10 mouse cellular contexts compared by ENCODE assay signal in the genomic region with DNA sequence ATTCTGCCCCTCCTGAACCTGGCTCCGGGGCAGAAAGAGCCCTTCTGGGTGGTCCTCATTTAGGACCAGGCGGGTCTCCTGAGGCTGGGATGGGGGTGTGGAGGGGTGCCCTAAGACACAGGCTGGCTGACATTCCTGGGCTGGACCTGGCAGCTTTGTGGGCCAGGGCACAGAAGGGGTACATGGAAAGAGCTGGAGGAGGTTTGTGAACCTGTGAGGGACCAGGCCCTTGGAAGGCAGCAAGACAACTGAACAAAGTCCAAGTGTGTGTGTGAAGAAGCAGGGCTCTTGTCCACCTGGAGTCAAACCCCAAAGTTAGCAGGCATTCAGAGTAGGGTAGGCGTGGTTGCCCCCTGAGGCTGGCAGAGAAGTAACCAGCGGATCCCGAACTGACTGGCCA. TPM values are rescaled to one million over a fixed set of nuclear protein-coding genes. Genes with fewer than 3 reads are reported as not detected.
DNase-seq lines count a peak whose midpoint lies in the region; ATAC-seq lines count a peak whose summit lies in the region.
"Had no signal": no experiment of that assay in that cellular context is flagged by ENCODE, and none has a peak within 500 bp of the region (broad histone marks: within the 10 kb centered on the region; RNA-seq: fewer than 3 reads in every experiment).

No protein-coding gene starts in this region.

- ATAC-seq in heart, embryonic 15.5 days (replicated peaks; ENCODE audit: insufficient number of reproducible peaks, insufficient read depth, low FRiP score, low read depth): no peak
- peak; percentile 24; the same call in 1 of the 2 replicates for ATAC-seq in embryonic facial prominence, embryonic 11.5 days (replicated peaks; ENCODE audit: insufficient number of reproducible peaks, low FRiP score, low TSS enrichment, low read depth)
- no peak for ATAC-seq in hindbrain, embryonic 13.5 days (ENCODE audit: low FRiP score)
- 0 out of 2 replicates have a peak, but pooled peaks have one; percentile 9 for ATAC-seq in midbrain, embryonic 15.5 days (replicated peaks)
- ATAC-seq in activated CD4-positive, CD25-positive, alpha-beta regulatory T cell, adult 4 months: no peak

- H3K27me3 ChIP-seq in heart, embryonic 15.5 days: peaks cover 41% of the 10 kb centered on the region
- H3K27me3 ChIP-seq in embryonic facial prominence, embryonic 11.5 days (ENCODE audit: control insufficient read depth, insufficient read depth, low read length): no peaks in the 10 kb centered on the region
- H3K27me3 ChIP-seq in hindbrain, embryonic 13.5 days: no peaks in the 10 kb centered on the region; the same call in 1 of the 2 replicates
- no peaks in the 10 kb centered on the region; the same call in 1 of the 2 replicates for H3K27me3 ChIP-seq in midbrain, embryonic 15.5 days (replicated peaks)

- peaks cover 10% of the 10 kb centered on the region for H3K4me1 ChIP-seq in heart, embryonic 15.5 days (replicated peaks)
- H3K4me1 ChIP-seq in embryonic facial prominence, embryonic 11.5 days (ENCODE audit: control insufficient read depth, insufficient read depth, low read length): no peaks in the 10 kb centered on the region; the same call in 1 of the 2 replicates
- peaks cover 44% of the 10 kb centered on the region for H3K4me1 ChIP-seq in hindbrain, embryonic 13.5 days (replicated peaks)
- peaks cover 27% of the 10 kb centered on the region for H3K4me1 ChIP-seq in midbrain, embryonic 15.5 days

- no peaks in the 10 kb centered on the region for H3K9me3 ChIP-seq in heart, embryonic 15.5 days (replicated peaks)
- H3K9me3 ChIP-seq in embryonic facial prominence, embryonic 11.5 days (replicated peaks; ENCODE audit: control insufficient read depth, low read length): no peaks in the 10 kb centered on the region
- H3K9me3 ChIP-seq in hindbrain, embryonic 13.5 days: no peaks in the 10 kb centered on the region
- H3K9me3 ChIP-seq in midbrain, embryonic 15.5 days: no peaks in the 10 kb centered on the region

- H3K36me3 ChIP-seq in heart, embryonic 15.5 days: no peaks in the 10 kb centered on the region
- H3K36me3 ChIP-seq in embryonic facial prominence, embryonic 11.5 days (replicated peaks; ENCODE audit: control insufficient read depth, insufficient read depth, low read depth, low read length): no peaks in the 10 kb centered on the region
- no peaks in the 10 kb centered on the region for H3K36me3 ChIP-seq in hindbrain, embryonic 13.5 days
- no peaks in the 10 kb centered on the region for H3K36me3 ChIP-seq in midbrain, embryonic 15.5 days (replicated peaks)

- H3K4me2 ChIP-seq in heart, embryonic 15.5 days: peak overlapping the region; percentile 96
- peak overlapping the region; percentile 81 for H3K4me2 ChIP-seq in embryonic facial prominence, embryonic 11.5 days (ENCODE audit: low read depth, low read length)
- peak overlapping the region; percentile 76 for H3K4me2 ChIP-seq in hindbrain, embryonic 13.5 days
- peak overlapping the region; percentile 64 for H3K4me2 ChIP-seq in midbrain, embryonic 15.5 days

- no peak for DNase-seq in heart, adult 18-20 months
- no peak for DNase-seq in embryonic facial prominence, embryonic 11.5 days (ENCODE audit: low spot score)
- no peak for DNase-seq in T-cell, adult 2 months (ENCODE audit: low spot score)
- no peak for DNase-seq in c-Kit-positive CD71-positive TER-119-positive erythroid progenitor cells, embryonic 14.5 days (ENCODE audit: low spot score)

- WGBS in heart, embryonic 15.5 days: 63% methylated on average over 5 of the region's 5 CpGs
- 17% methylated on average over 5 of the region's 5 CpGs for WGBS in embryonic facial prominence, embryonic 11.5 days
- WGBS in hindbrain, embryonic 13.5 days: 42% methylated on average over 5 of the region's 5 CpGs
- WGBS in midbrain, embryonic 15.5 days: 42% methylated on average over 5 of the region's 5 CpGs

- H3K27ac ChIP-seq in heart, embryonic 15.5 days: peak overlapping the region; percentile 67
- peak overlapping the region; percentile 99 for H3K27ac ChIP-seq in embryonic facial prominence, embryonic 11.5 days (replicated peaks; ENCODE audit: low read depth, low read length)
- peak overlapping the region; percentile 98 for H3K27ac ChIP-seq in hindbrain, embryonic 13.5 days
- peak overlapping the region; percentile 91 for H3K27ac ChIP-seq in midbrain, embryonic 15.5 days

- H3K9ac ChIP-seq in heart, embryonic 15.5 days: peak overlapping the region; percentile 61; the same call in 1 of the 2 replicates
- H3K9ac ChIP-seq in embryonic facial prominence, embryonic 11.5 days (replicated peaks; ENCODE audit: low read length): peak overlapping the region; percentile 97
- peak overlapping the region; percentile 94 for H3K9ac ChIP-seq in hindbrain, embryonic 13.5 days
- H3K9ac ChIP-seq in midbrain, embryonic 15.5 days: peak overlapping the region; percentile 82

- H3K4me3 ChIP-seq in heart, embryonic 15.5 days: peak overlapping the region; percentile 63
- peak overlapping the region; percentile 84 for H3K4me3 ChIP-seq in embryonic facial prominence, embryonic 11.5 days (ENCODE audit: low read depth, low read length)
- H3K4me3 ChIP-seq in hindbrain, embryonic 13.5 days: peak overlapping the region; percentile 82
- H3K4me3 ChIP-seq in midbrain, embryonic 15.5 days: peak overlapping the region; percentile 68

RNA-seq across cellular contexts. Expression of gene Clmp, which starts 1.3 kb away (rescaled TPM):
- polyA plus RNA-seq in heart, embryonic 15.5 days (2015; fragmentation: Nextera tagmentation; extraction: Ambion mirVana): 7.9 and 9.8 TPM in 2 replicates
- total RNA-seq in heart, adult 18-20 months (2021): 1 to 10 TPM; 4.8 to 5.3 TPM
- 59.8 and 72.3 TPM in 2 replicates for polyA plus RNA-seq in embryonic facial prominence, embryonic 11.5 days (2014; fragmentation: Nextera tagmentation; extraction: Ambion mirVana)
- 46.6 and 47.1 TPM in 2 replicates for polyA plus RNA-seq in hindbrain, embryonic 13.5 days (2015; fragmentation: Nextera tagmentation; extraction: Ambion mirVana)
- polyA plus RNA-seq in midbrain, embryonic 15.5 days (2015; fragmentation: Nextera tagmentation; extraction: Ambion mirVana): 49.0 and 57.0 TPM in 2 replicates
- polyA plus RNA-seq in activated CD4-positive, CD25-positive, alpha-beta regulatory T cell, adult 4 months (2017; shearing (Covaris generic)): under 1 TPM in 1 of 2 experiments, not detected in 1; 0.19 TPM

RNA-seq across cellular contexts. Expression of gene Gm21915, which starts 16.6 kb away (rescaled TPM):
- polyA plus RNA-seq in heart, embryonic 15.5 days (2015; fragmentation: Nextera tagmentation; extraction: Ambion mirVana): not detected in 2 replicates
- total RNA-seq in heart, adult 18-20 months (2021): not detected
- polyA plus RNA-seq in embryonic facial prominence, embryonic 11.5 days (2014; fragmentation: Nextera tagmentation; extraction: Ambion mirVana): not detected in 2 replicates
- not detected in 2 replicates for polyA plus RNA-seq in hindbrain, embryonic 13.5 days (2015; fragmentation: Nextera tagmentation; extraction: Ambion mirVana)
- polyA plus RNA-seq in midbrain, embryonic 15.5 days (2015; fragmentation: Nextera tagmentation; extraction: Ambion mirVana): not detected in 2 replicates
- not detected for polyA plus RNA-seq in activated CD4-positive, CD25-positive, alpha-beta regulatory T cell, adult 4 months (2017; shearing (Covaris generic))
- total RNA-seq: gastrocnemius, postnatal 10 days; liver, adult 2 months had no signal
- polyA plus RNA-seq: liver, adult 2 months had no signal

Comparison
In these comparisons a context has a peak if more than half of its experiments do, and no peak if none do; other contexts are left out.
1. ATAC-seq: peak in embryonic facial prominence, embryonic 11.5 days (single experiment) and midbrain, embryonic 15.5 days (single experiment); none in heart, embryonic 15.5 days (single experiment), hindbrain, embryonic 13.5 days (single experiment) and activated CD4-positive, CD25-positive, alpha-beta regulatory T cell, adult 4 months (single experiment).
2. Peak in every context shown above with its lines, with median percentiles within 50 percentile points of each other: H3K27ac ChIP-seq, H3K4me2 ChIP-seq, H3K4me3 ChIP-seq and H3K9ac ChIP-seq.